Mouse (Mus musculus) G1E (cell line): Measurements from ENCODE around the gene Jmjd1c.

Experiments
- CTCF ChIP-seq: IDR thresholded peaks from 2 replicates; pipeline ENCODE4 v1.5.1; 2012; ENCODE audit warnings: low read depth, low read length, inconsistent platforms, mixed read lengths
- GATA1 ChIP-seq: IDR thresholded peaks from 2 replicates; pipeline ENCODE4 v1.6.1; 2012; ENCODE audit warnings: borderline replicate concordance, low read length, inconsistent platforms, mixed read lengths

GRCm38 (mm10) chr10:67061367-67061801 lies 34.5 kb upstream of the Jmjd1c start:
- TF ChIP-seq CTCF: no peak
- TF ChIP-seq GATA1: no peak
